Mouse (Mus musculus) midbrain, embryonic 13.5 days (tissue): Measurements from ENCODE around the gene 2210016L21Rik. TPM values are rescaled to one million over a fixed set of nuclear protein-coding genes. Genes with fewer than 3 reads are reported as not detected.

Source experiments
- ATAC-seq: fragments of 200-750 bp; cut with Nextera tagmentation; 2 replicates; pipeline ENCODE4 v1.8.0; 2017; ENCODE audit warnings: mild to moderate bottlenecking, moderate TSS enrichment, moderate library complexity
- H3K27ac ChIP-seq: fragments of 300-500 bp; sonication (generic); 2 replicates; pipeline ENCODE4 v1.5.1; 2015; ENCODE audit warnings: inconsistent platforms, mild to moderate bottlenecking, moderate library complexity
- H3K27me3 ChIP-seq: fragments of 300-500 bp; sonication (generic); 2 replicates; pipeline ENCODE4 v1.6.1; 2015; ENCODE audit warnings: mild to moderate bottlenecking, inconsistent platforms
- H3K36me3 ChIP-seq: fragments of 300-500 bp; sonication (generic); 2 replicates; pipeline ENCODE4 v1.6.1; 2015; ENCODE audit warnings: mild to moderate bottlenecking, inconsistent platforms
- H3K4me1 ChIP-seq: fragments of 300-500 bp; sonication (generic); replicated peaks from 2 replicates; pipeline ENCODE4 v1.6.1; 2015; ENCODE audit warnings: inconsistent platforms
- H3K4me2 ChIP-seq: fragments of 300-500 bp; sonication (generic); replicated peaks from 2 replicates; pipeline ENCODE4 v1.6.1; 2015; ENCODE audit warnings: moderate library complexity, mild to moderate bottlenecking, inconsistent platforms
- H3K4me3 ChIP-seq: fragments of 300-500 bp; sonication (generic); replicated peaks from 2 replicates; pipeline ENCODE4 v1.5.1; 2015; ENCODE audit warnings: mild to moderate bottlenecking, inconsistent platforms
- H3K9ac ChIP-seq: fragments of 300-500 bp; sonication (generic); replicated peaks from 2 replicates; pipeline ENCODE4 v1.6.1; 2015; ENCODE audit warnings: mild to moderate bottlenecking, inconsistent platforms
- H3K9me3 ChIP-seq: fragments of 300-500 bp; sonication (generic); 2 replicates; pipeline ENCODE4 v1.6.1; 2016; ENCODE audit warnings: mild to moderate bottlenecking, inconsistent platforms
- WGBS: fragments of 180-500 bp; shearing (Covaris S2); methylation state at CpG from one replicate; pipeline ENCODE4 v1.1.7; 2015; 5-methylcytosine and 5-hydroxymethylcytosine counted together
- polyA plus RNA-seq: library from polyadenylated mRNA; unstranded; fragments of >200 nt; fragmentation: Nextera tagmentation; extraction: Ambion mirVana; gene quantifications from 2 replicates; pipeline ENCODE4 v1.2.1, GENCODE M21; 2015

Gene 2210016L21Rik
- polyA plus RNA-seq, 1 experiment from 2014 or later = 87.9 TPM

- no peaks in the 10 kb centered on the region for H3K9me3 ChIP-seq
- H3K4me1 ChIP-seq = peaks cover 4% of the 10 kb centered on the region
- H3K27ac ChIP-seq = no peak overlapping the region
- H3K9ac ChIP-seq = no peak overlapping the region
- H3K36me3 ChIP-seq = no peaks in the 10 kb centered on the region
- H3K27me3 ChIP-seq = no peaks in the 10 kb centered on the region
- H3K4me3 ChIP-seq = no peak overlapping the region
- ATAC-seq = no peak
- no peak overlapping the region for H3K4me2 ChIP-seq
Observed at GRCm38 (mm10) chr5:114985074-114985473, 43.1 kb downstream of the 2210016L21Rik start.

GRCm38 (mm10) chr5:114996447-114996846, 54.5 kb downstream of the 2210016L21Rik start:
- H3K27me3 ChIP-seq = no peaks in the 10 kb centered on the region
- no peak overlapping the region for H3K4me3 ChIP-seq
- ATAC-seq = no peak
- H3K36me3 ChIP-seq = no peaks in the 10 kb centered on the region
- no peaks in the 10 kb centered on the region for H3K4me1 ChIP-seq
- no peak overlapping the region for H3K9ac ChIP-seq
- H3K4me2 ChIP-seq = no peak overlapping the region
- no peak overlapping the region for H3K27ac ChIP-seq
- 83% methylated on average over 16 of the region's 16 CpGs for WGBS
- no peaks in the 10 kb centered on the region for H3K9me3 ChIP-seq

GRCm38 (mm10) chr5:114997327-114997726, 55.4 kb downstream of the 2210016L21Rik start:
- Histone ChIP-seq H3K4me2 (no peak overlapping the region), H3K9me3 (no peaks in the 10 kb centered on the region), H3K36me3 (no peaks in the 10 kb centered on the region), H3K27me3 (no peaks in the 10 kb centered on the region), H3K4me3 (no peak overlapping the region), H3K27ac (no peak overlapping the region), H3K4me1 (no peaks in the 10 kb centered on the region), H3K9ac (no peak overlapping the region)
- ATAC-seq = no peak
- WGBS = 77% methylated on average over 6 of the region's 6 CpGs

Other genes with a start within 250 kb of the 2210016L21Rik start
- 18.5 and 19.7 TPM in 2 replicates for gene Tchp, start 234.4 kb upstream of the 2210016L21Rik start, polyA plus RNA-seq
- gene Ankrd13a, start 167.5 kb upstream of the 2210016L21Rik start, polyA plus RNA-seq = 34.9 and 48.3 TPM in 2 replicates
- gene Git2, start 166.6 kb upstream of the 2210016L21Rik start, polyA plus RNA-seq = 41.5 and 49.8 TPM in 2 replicates
- gene 1500011B03Rik, start 118.7 kb upstream of the 2210016L21Rik start, polyA plus RNA-seq = 225 and 235 TPM in 2 replicates
- not detected in 2 replicates for gene 4930519G04Rik, start 88.5 kb upstream of the 2210016L21Rik start, polyA plus RNA-seq
- 1.3 and 1.7 TPM in 2 replicates for gene Gm9936, start 83.5 kb upstream of the 2210016L21Rik start, polyA plus RNA-seq
- 2.1 and 2.2 TPM in 2 replicates for gene Oasl2, start 45.2 kb upstream of the 2210016L21Rik start, polyA plus RNA-seq
- 0.28 TPM in 1 of 2 replicates, not detected in the other for gene Oasl1, start 18.9 kb upstream of the 2210016L21Rik start, polyA plus RNA-seq
- 0.06 TPM in 1 of 2 replicates, not detected in the other for gene Hnf1a, start 28.9 kb downstream of the 2210016L21Rik start, polyA plus RNA-seq
- gene Sppl3, start 69.0 kb downstream of the 2210016L21Rik start, polyA plus RNA-seq = 17.6 TPM in 2 replicates
- gene Gm10401, start 156.1 kb downstream of the 2210016L21Rik start, polyA plus RNA-seq = 39.0 and 41.9 TPM in 2 replicates
- gene Acads, start 177.2 kb downstream of the 2210016L21Rik start, polyA plus RNA-seq = 21.0 and 25.1 TPM in 2 replicates
- gene Unc119b, start 192.8 kb downstream of the 2210016L21Rik start, polyA plus RNA-seq = 37.4 and 43.4 TPM in 2 replicates
- gene Mlec, start 216.0 kb downstream of the 2210016L21Rik start, polyA plus RNA-seq = 21.1 and 25.3 TPM in 2 replicates